Mouse (Mus musculus) thymus, postnatal 36 days (tissue): ENCODE results near the gene Capn13.
"Not testable (repeated sequence)": the region's sequence is repeated elsewhere in the genome, so short reads cannot be mapped to it uniquely, and the experiment has no call there.

ENCODE experiments used
- DNase-seq, 2 experiments: peaks; one replicate each; pipeline ENCODE4 v3.0.0; 2022; ENCODE audit warnings: mixed read lengths in 2 of 2

Capn13 gene

DNA sequence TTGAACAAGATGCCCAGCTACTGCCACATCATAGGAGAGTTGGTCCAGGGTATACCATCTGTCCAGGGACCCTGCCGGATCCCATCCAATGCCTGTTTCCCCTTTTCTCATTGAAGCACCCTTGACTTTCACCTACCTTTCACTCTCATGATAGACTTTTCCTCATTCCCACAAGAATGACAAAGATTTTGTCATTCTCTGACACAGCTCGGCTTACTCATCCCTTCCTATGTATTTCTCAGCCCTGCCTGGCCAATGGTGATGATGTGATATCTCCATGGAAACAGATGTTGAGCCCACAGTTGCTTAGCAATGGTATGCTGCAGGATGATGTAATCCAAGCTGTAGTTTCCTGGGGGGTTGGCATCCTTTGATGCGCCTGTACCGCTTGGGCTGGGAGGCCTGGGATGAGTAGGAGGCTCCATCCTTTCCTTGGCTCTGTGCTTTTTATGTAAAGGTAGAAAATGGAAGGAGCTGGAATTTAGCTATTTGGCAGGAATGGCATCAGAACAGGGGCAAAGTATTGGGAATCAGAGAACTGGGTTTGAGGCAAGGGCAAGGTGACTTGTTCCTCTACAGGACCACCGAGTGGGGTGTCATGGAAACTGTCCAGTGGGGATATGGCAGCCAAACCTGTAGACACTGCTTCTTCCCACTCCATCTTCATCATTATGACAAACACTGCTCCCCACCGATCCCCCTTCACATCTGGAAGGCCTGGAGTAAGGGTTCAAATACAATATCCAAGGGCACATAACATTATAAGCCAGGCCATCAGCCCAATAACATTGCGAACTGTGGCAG is 128.7 kb downstream of the Capn13 start:
- DNase-seq: no peak

DNA sequence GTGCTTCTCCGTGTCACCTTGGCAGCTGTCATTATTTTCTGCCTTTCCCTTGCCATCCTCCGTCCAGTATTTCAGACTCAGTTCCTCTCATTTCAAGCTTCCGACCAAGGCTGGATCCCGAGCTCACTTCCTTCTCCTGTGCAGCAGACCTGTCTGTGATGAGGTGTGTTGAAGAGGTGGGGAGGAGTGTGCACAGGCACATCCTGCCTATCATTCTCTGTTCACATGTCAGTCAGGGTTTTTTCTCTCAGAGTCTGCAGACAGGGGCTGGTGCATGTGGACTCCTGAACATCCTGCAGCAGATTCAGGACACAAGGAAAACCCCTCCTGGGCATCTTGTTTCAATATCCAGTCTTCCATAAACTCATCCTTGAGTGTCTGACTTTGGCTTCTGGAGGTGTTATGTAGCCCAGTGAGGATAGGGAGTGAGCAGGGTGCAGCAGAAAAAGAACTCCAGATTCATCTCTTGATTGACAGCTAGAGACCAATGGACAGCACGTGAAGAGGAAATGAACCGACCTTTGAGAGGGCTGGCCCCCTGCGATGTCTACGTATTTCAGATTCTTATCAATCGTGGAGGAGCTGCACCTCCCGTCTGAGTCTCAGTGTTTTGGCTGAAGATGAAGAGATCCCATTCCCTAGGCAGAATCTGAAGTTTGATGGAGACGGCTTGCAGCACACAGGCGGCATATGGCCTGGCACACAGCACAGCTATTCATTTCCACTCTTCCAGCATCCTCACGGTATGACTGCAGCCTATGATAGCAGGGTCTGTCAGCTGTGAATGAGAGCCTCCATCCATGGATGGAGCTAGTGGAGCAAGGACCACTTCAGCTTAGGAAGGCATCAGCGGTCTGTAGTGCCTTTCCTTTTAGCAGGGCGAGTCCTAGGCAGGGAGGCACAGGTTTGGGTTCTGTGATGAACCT is 129.5 kb downstream of the Capn13 start:
- DNase-seq: no peak

DNA sequence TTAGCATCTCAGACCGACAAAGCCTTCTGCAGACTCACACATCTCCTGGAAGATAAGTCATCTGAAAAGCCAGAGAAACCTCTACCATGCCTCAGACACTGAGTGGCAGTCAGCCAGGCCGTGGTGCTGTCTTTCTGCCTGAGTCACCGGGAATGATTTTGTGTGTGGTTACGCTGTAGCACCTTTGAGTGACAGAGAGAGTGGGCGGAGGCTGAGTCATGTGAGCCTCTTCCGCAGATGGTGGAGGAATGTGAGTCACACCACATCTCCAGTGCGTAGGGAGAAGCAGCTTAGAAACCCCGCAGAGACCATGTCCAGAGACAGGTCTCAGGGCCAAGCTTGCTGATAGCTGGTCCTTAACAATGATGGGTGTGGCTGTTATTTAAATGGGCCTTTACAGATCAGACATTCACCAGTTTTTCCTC is 137.6 kb downstream of the Capn13 start:
- peak; percentile 41 to 62 for DNase-seq

DNA sequence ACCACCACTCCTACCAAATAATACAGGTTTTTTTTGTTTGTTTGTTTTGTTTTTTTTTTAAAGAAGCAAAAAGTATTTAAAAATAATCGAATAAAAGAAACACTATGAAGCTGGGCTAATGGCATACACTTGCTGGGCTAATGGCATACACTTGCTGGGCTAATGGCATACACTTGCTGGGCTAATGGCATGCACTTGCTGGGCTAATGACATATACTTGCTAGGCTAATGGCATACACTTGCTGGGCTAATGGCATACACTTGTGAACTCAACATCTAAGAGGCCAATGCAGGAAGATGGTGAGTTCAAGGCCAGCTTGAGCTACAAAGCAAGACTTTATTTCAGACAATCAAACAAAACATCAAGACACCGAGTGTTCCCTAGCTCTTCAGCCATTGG is 138.1 kb downstream of the Capn13 start:
- DNase-seq: no peak

DNA sequence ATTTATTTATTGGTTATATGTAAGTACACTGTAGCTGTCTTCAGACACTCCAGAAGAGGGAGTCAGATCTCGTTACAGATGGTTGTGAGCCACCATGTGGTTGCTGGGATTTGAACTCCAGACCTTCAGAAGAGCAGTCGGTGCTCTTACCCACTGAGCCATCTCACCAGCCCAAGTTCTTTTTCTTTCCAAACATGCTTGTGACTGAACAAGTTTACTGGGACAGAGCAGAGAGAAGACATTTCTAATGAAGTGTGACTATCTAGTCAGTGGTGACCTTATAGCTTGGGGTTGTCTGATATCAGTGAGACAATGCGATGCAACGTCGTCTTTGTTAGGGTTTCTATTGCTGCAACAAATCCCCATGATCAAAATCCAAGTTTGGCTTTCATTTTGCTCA is 141.4 kb downstream of the Capn13 start:
- not testable (repeated sequence) for DNase-seq

DNA sequence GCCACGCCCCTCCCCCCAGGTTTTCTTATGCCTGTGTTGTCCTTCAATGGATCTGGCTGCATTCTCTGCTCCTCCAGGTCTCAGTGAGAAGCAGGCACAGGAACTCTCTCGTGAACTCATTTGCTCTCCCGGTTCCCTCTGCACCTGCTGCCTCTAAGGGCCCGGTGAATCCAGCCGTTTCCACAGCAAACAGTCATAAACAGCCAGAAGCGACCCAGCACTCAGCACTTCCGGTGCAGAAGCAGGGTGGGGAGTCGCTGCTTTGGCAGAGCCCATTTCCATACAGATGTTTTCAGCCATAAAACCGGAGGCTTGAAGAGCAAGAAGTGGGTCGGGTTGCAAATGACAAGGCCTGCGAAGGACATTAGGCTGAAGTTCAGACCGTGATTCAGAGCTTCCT is 142.0 kb downstream of the Capn13 start:
- DNase-seq: peak; percentile 44 to 73
